Mouse (Mus musculus) midbrain, postnatal 0 days (tissue): Measurements from ENCODE around the gene Ube2k. TPM values are rescaled to one million over a fixed set of nuclear protein-coding genes. Genes with fewer than 3 reads are reported as not detected.

Source experiments
- ATAC-seq: fragments of 200-750 bp; cut with Nextera tagmentation; 2 replicates; pipeline ENCODE4 v1.8.0; 2017; ENCODE audit warnings: moderate number of reproducible peaks, mild to moderate bottlenecking, moderate TSS enrichment, moderate library complexity; ENCODE audit not compliant: low FRiP score
- DNase-seq: peaks from one replicate; pipeline ENCODE4 v3.0.0-alpha.2; 2015; ENCODE audit warnings: low spot score
- H3K27ac ChIP-seq: fragments of 300-500 bp; sonication (generic); 2 replicates; pipeline ENCODE4 v1.5.1; 2014; ENCODE audit warnings: low read depth, mild to moderate bottlenecking, low read length, mixed read lengths
- H3K27me3 ChIP-seq: fragments of 300-500 bp; sonication (generic); 2 replicates; pipeline ENCODE4 v1.6.1; 2014; ENCODE audit warnings: low read length, control low read depth, mixed read lengths; ENCODE audit not compliant: insufficient read depth
- H3K36me3 ChIP-seq: fragments of 300-500 bp; sonication (generic); 2 replicates; pipeline ENCODE4 v1.6.1; 2014; ENCODE audit warnings: low read length, control low read depth, mixed read lengths; ENCODE audit not compliant: insufficient read depth
- H3K4me1 ChIP-seq: fragments of 300-500 bp; sonication (generic); 2 replicates; pipeline ENCODE4 v1.6.1; 2014; ENCODE audit warnings: mild to moderate bottlenecking, control low read depth, antibody characterized with exemption, low read length, mixed read lengths; ENCODE audit not compliant: insufficient read depth
- H3K4me2 ChIP-seq: fragments of 300-500 bp; sonication (generic); 2 replicates; pipeline ENCODE4 v1.6.1; 2014; ENCODE audit warnings: low read depth, mild to moderate bottlenecking, low read length, mixed read lengths; ENCODE audit not compliant: poor library complexity, severe bottlenecking
- H3K4me3 ChIP-seq: fragments of 300-500 bp; sonication (generic); 2 replicates; pipeline ENCODE4 v1.5.1; 2014; ENCODE audit warnings: low read depth, mild to moderate bottlenecking, low read length, moderate library complexity
- H3K9ac ChIP-seq: fragments of 300-500 bp; sonication (generic); replicated peaks from 2 replicates; pipeline ENCODE4 v1.6.1; 2014; ENCODE audit warnings: mild to moderate bottlenecking, low read length, moderate library complexity, mixed read lengths; ENCODE audit not compliant: poor library complexity, severe bottlenecking
- H3K9me3 ChIP-seq: fragments of 300-500 bp; sonication (generic); 2 replicates; pipeline ENCODE4 v1.6.1; 2016; ENCODE audit warnings: low read length, control low read depth
- CTCF ChIP-seq: IDR thresholded peaks from 2 replicates; pipeline ENCODE4 v1.5.1; 2016; ENCODE audit warnings: antibody characterized with exemption, mild to moderate bottlenecking
- WGBS: fragments of 180-500 bp; shearing (Covaris S2); extraction: QIAGEN DNeasy Blood & Tissue Kit; methylation state at CpG from one replicate; pipeline ENCODE4 v1.1.7; 2014; 5-methylcytosine and 5-hydroxymethylcytosine counted together
- polyA plus RNA-seq: library from polyadenylated mRNA; unstranded; fragments of >200 nt; fragmentation: Nextera tagmentation; extraction: Ambion mirVana; gene quantifications from 2 replicates; pipeline ENCODE4 v1.2.1, GENCODE M21; 2015
- total RNA-seq: library from RNA; depleted of rRNA; stranded (reverse); fragments of >200 nt; gene quantifications from 2 replicates; pipeline ENCODE4 v1.2.3, GENCODE M21; 2014; rRNA removed

The Ube2k gene
- total and polyA plus RNA-seq, 2 experiments from 2014 or later = 40.4 to 194 TPM

- Histone ChIP-seq H3K4me2 (no peak overlapping the region), H3K9me3 (no peaks in the 10 kb centered on the region), H3K4me1 (no peaks in the 10 kb centered on the region), H3K4me3 (no peak overlapping the region), H3K27me3 (no peaks in the 10 kb centered on the region), H3K9ac (no peak overlapping the region), H3K27ac (no peak overlapping the region), H3K36me3 (peaks cover 9% of the 10 kb centered on the region; the same call in 1 of the 2 replicates)
- TF ChIP-seq CTCF = no peak
- ATAC-seq (no peak), DNase-seq (no peak)
Observed at GRCm38 (mm10) chr5:65624340-65624739, 87.3 kb downstream of the Ube2k start.

- WGBS = 100% methylated on average over 1 of the region's 1 CpGs
- no peak for ATAC-seq
- Histone ChIP-seq H3K4me3 (no peak overlapping the region), H3K36me3 (peaks cover 25% of the 10 kb centered on the region), H3K27ac (no peak overlapping the region), H3K4me1 (no peaks in the 10 kb centered on the region), H3K9me3 (no peaks in the 10 kb centered on the region), H3K9ac (no peak overlapping the region), H3K27me3 (no peaks in the 10 kb centered on the region), H3K4me2 (no peak overlapping the region)
- DNase-seq = no peak
- no peak for TF ChIP-seq CTCF
Observed at GRCm38 (mm10) chr5:65638896-65639295, 101.9 kb downstream of the Ube2k start.

Other genes with a start within 250 kb of the Ube2k start
- gene Rfc1, start 201.6 kb upstream of the Ube2k start, total RNA-seq = 13.7 and 22.7 TPM in 2 replicates
- 19.5 and 27.7 TPM in 2 replicates for gene Rfc1, start 201.6 kb upstream of the Ube2k start, polyA plus RNA-seq
- 0.11 TPM in 1 of 2 replicates, not detected in the other for gene Klb, start 188.9 kb upstream of the Ube2k start, total RNA-seq
- gene Klb, start 188.9 kb upstream of the Ube2k start, polyA plus RNA-seq = 0.10 and 0.12 TPM in 2 replicates
- 896 and 1,170 TPM in 2 replicates for gene Rpl9, start 145.8 kb upstream of the Ube2k start, total RNA-seq
- gene Rpl9, start 145.8 kb upstream of the Ube2k start, polyA plus RNA-seq = 615 and 622 TPM in 2 replicates
- gene Lias, start 145.7 kb upstream of the Ube2k start, total RNA-seq = 18.6 and 34.3 TPM in 2 replicates
- 66.2 and 68.4 TPM in 2 replicates for gene Lias, start 145.7 kb upstream of the Ube2k start, polyA plus RNA-seq
- gene Ugdh, start 101.3 kb upstream of the Ube2k start, total RNA-seq = 17.4 and 24.9 TPM in 2 replicates
- gene Ugdh, start 101.3 kb upstream of the Ube2k start, polyA plus RNA-seq = 28.7 and 29.6 TPM in 2 replicates
- gene Gm43552, start 44.4 kb upstream of the Ube2k start, total RNA-seq = not detected in 2 replicates
- gene Gm43552, start 44.4 kb upstream of the Ube2k start, polyA plus RNA-seq = not detected in 2 replicates
- gene Smim14, start within 50 bp of the Ube2k start, total RNA-seq = 189 and 204 TPM in 2 replicates
- 222 and 238 TPM in 2 replicates for gene Smim14, start within 50 bp of the Ube2k start, polyA plus RNA-seq
- gene Pds5a, start 161.0 kb downstream of the Ube2k start, total RNA-seq = 66.5 and 78.7 TPM in 2 replicates
- 16.5 and 21.2 TPM in 2 replicates for gene Pds5a, start 161.0 kb downstream of the Ube2k start, polyA plus RNA-seq
- gene N4bp2, start 226.3 kb downstream of the Ube2k start, total RNA-seq = 33.0 and 48.9 TPM in 2 replicates
- 9.3 and 12.0 TPM in 2 replicates for gene N4bp2, start 226.3 kb downstream of the Ube2k start, polyA plus RNA-seq